Mouse (Mus musculus) brain, adult 2 months (tissue): ENCODE results near the gene Sel1l.
A peak's percentile ranks its signal among the peaks of the same experiment; 100 is the strongest.

Experiments
- DNase-seq: peaks from one replicate; pipeline ENCODE4 v3.0.0; 2011; ENCODE audit warnings: low read depth, low spot score

The Sel1l gene

GRCm38 (mm10) chr12:91778211-91779003 lies 70.5 kb downstream of the Sel1l start:
- DNase-seq, result no peak

- no peak for DNase-seq
Observed at GRCm38 (mm10) chr12:91776342-91776741, 72.6 kb downstream of the Sel1l start.

- peak; percentile 58 for DNase-seq
Observed at GRCm38 (mm10) chr12:91774811-91775284, 74.1 kb downstream of the Sel1l start.

GRCm38 (mm10) chr12:91768871-91769270 lies 80.1 kb downstream of the Sel1l start:
- DNase-seq, result no peak

GRCm38 (mm10) chr12:91768176-91768575 lies 80.8 kb downstream of the Sel1l start:
- DNase-seq, result no peak

GRCm38 (mm10) chr12:91766338-91767107 lies 82.4 kb downstream of the Sel1l start:
- DNase-seq, result peak; percentile 83

- DNase-seq, result peak; percentile 22
Observed at GRCm38 (mm10) chr12:91765504-91765903, 83.5 kb downstream of the Sel1l start.

- no peak for DNase-seq
Observed at GRCm38 (mm10) chr12:91765054-91765453, 83.9 kb downstream of the Sel1l start.

GRCm38 (mm10) chr12:91764471-91764870 lies 84.5 kb downstream of the Sel1l start:
- DNase-seq, result no peak

GRCm38 (mm10) chr12:91759836-91760235 lies 89.1 kb downstream of the Sel1l start:
- no peak for DNase-seq

GRCm38 (mm10) chr12:91757854-91758562 lies 90.9 kb downstream of the Sel1l start:
- no peak for DNase-seq

GRCm38 (mm10) chr12:91756562-91757166 lies 92.3 kb downstream of the Sel1l start:
- peak; percentile 34 for DNase-seq
